Mouse (Mus musculus): ENCODE data around the gene Dnm3.

Gene Dnm3

DNA sequence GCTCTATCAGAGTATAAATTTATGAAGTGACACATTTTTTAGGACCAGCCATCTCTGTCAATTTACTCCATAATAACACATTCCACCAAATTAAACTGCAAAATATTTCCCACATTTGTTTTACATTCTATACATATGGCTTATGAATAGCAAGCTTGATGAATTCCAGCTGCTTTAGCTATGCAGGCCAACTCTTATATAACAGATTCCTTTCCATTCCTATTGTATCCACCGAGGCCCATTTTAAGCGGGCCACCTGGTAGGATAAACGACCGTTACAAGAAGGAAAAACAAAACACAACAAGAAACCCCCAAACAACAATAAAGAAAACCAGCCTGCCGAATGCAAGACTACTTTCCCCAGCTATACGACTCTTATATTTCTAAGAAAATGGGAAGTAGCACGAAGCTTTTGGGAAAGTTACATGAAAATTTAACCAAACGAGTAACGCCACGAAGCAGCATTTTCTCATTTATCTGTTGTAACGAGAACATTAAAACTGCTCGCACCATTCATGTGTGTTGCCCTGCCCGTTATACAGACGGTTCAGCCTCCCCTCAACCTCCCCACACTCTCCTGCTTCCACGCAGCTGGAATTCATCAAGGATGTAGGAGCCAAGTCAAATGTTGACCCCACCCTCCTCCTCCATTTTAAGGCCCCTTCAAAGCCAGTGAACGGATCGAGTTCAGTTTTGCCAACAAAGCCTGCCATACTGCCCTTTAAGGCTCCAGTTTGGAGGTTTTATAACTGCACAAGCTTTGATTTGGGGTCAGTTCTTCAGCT is 403.0 kb downstream of the Dnm3 start:
- DNase-seq (ENCODE audit: low spot score) = no peak

GRCm38 (mm10) chr1:162072917-162073578 is 404.8 kb downstream of the Dnm3 start:
- DNase-seq (ENCODE audit: low spot score) = no peak

GRCm38 (mm10) chr1:162053608-162054007 is 424.2 kb downstream of the Dnm3 start:
- DNase-seq (ENCODE audit: low spot score) = no peak

GRCm38 (mm10) chr1:162053186-162053585 is 424.6 kb downstream of the Dnm3 start:
- no peak for DNase-seq (ENCODE audit: low spot score)

- DNase-seq (ENCODE audit: low spot score) = no peak
These were observed 425.1 kb downstream of the Dnm3 start for GRCm38 (mm10) chr1:162052755-162053154.

DNA sequence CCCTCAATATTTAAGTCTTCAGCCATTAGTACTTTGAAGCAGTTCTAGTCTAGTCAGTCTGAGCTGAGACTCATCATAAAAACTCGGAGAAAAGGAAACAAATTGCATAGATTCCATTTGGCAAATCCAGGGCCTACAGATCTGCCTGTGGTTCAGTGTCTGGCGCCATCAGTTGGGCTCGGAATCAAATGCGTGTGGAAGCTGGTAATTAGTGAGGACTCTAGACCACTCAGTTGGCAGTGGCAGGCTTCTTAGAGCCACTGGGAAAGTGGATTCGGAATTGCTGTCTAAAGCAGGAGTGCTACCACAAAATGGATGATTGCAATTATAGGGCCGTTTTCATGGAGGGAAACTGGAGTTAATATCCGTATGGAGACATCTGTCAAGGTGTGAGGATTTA is 425.7 kb downstream of the Dnm3 start:
- no peak for DNase-seq (ENCODE audit: low spot score)

DNA sequence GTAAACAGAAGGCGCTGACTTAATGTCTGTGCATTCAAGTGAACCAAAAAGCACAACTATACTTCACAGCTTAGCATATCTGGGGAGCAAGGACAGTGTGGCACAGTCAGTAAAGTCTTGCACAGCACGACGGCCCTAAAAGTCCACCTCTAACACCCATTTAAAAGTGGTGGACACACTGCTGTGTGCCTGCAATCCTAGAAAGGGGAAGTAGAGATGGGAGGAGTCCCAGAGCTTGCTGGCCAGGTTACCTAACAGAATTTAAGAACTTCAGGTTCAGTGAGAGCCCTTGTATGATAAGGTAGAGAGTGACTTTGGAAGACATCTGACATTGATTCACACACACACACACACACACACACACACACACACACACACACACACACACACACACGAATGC is 426.1 kb downstream of the Dnm3 start:
- no peak for DNase-seq (ENCODE audit: low spot score)

- DNase-seq (ENCODE audit: low spot score) = no peak
These were observed 430.2 kb downstream of the Dnm3 start for GRCm38 (mm10) chr1:162047673-162048072.

- no peak for DNase-seq (ENCODE audit: low spot score)
These were observed 433.8 kb downstream of the Dnm3 start for GRCm38 (mm10) chr1:162043788-162044717.

- no peak for DNase-seq (ENCODE audit: low spot score)
These were observed 434.6 kb downstream of the Dnm3 start for GRCm38 (mm10) chr1:162043216-162043615.

GRCm38 (mm10) chr1:162042384-162042783 is 435.4 kb downstream of the Dnm3 start:
- no peak for DNase-seq (ENCODE audit: low spot score)

- DNase-seq (ENCODE audit: low spot score) = no peak
These were observed 437.2 kb downstream of the Dnm3 start for GRCm38 (mm10) chr1:162040490-162041274.

DNA sequence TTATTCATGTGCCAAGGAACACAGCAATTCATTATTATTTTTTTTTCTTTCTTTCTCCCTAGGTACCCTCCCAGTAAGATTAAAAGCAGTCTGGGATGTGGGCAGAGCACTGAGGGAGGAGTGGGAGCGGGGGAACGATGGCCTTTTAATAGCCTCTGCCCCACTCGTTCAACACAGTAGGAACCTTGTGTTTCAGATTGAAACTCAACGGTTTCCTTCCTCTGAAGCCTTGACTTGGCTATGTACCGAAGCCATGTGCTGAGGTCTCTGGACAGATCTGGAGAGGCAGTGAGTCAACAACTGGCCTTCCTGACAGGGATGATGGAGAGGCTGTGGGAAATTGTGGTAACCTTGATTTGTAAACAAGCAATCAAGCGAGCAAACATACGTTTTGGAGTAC is 438.0 kb downstream of the Dnm3 start:
- no peak for DNase-seq (ENCODE audit: low spot score)

DNA sequence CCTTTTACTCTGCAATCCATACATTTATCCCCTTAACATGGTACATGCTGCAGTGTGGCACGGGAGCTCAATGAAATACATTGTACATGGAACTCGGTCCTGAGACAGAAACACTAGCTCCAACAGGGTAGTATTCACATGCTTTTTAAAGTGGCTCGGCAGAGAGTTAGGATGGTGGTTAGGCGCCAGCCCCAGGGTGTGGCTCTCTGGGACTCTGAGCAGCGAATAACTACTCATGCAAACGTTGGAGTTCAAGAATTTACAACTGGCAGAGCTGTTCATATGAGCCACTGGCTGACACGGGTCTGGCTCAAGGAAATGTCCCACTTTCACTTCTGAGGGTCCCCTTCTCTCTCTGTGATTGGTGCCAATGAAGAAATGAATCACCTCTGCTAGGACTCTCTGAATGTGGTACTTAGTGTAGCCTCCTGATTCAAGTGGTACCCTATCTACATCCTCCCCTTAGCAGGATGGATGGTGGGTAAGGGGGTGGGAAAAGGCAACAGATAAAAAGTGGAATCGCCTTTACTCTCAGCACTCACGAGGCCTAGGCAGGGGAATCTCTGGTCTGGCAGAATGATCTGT is 438.7 kb downstream of the Dnm3 start:
- no peak for DNase-seq (ENCODE audit: low spot score)

DNA sequence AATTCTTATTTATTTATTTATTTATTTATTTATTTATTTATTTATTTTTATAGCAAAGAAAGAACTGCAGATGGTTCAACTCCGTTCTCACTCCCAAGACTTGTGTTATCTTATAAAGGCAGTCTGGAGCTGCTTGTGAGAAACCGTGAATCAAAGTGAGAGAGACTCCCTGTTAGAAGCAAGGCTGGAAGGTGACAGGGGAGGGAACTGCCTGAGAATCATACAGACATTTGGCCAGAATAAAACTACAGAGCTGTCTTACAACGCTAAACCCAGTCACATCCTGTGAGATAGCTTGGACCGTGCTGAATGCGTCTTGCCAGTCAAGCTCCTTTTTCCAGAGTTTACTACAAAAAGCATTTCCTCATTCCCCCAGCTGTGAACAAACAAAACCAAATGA is 439.4 kb downstream of the Dnm3 start:
- DNase-seq (ENCODE audit: low spot score) = no peak

DNA sequence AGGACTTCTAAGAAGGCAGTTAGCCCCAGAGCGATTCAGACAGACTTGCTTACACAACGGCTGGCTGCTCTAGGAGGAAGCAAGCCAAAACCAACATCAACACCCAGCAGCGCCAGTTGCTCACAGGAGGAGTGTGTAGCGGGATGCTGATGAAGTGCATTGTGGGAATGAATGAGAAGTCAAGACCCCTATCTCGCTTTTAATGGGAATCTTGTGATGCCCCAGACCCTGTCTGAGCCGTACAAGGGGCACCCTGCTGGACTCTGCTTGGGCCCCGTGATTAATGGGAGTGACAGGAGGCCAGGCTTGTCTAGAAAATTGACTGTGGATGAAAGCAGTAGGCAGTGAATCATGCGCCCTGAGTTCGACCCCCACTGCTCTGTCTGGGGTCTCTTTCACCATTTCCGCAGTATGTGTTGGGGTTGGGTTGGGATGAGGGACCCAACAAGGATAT is 439.8 kb downstream of the Dnm3 start:
- DNase-seq (ENCODE audit: low spot score) = peak; percentile 47

GRCm38 (mm10) chr1:162037185-162037765 is 440.6 kb downstream of the Dnm3 start:
- no peak for DNase-seq (ENCODE audit: low spot score)

- DNase-seq (ENCODE audit: low spot score) = no peak
These were observed 441.4 kb downstream of the Dnm3 start for GRCm38 (mm10) chr1:162036461-162036835.

DNA sequence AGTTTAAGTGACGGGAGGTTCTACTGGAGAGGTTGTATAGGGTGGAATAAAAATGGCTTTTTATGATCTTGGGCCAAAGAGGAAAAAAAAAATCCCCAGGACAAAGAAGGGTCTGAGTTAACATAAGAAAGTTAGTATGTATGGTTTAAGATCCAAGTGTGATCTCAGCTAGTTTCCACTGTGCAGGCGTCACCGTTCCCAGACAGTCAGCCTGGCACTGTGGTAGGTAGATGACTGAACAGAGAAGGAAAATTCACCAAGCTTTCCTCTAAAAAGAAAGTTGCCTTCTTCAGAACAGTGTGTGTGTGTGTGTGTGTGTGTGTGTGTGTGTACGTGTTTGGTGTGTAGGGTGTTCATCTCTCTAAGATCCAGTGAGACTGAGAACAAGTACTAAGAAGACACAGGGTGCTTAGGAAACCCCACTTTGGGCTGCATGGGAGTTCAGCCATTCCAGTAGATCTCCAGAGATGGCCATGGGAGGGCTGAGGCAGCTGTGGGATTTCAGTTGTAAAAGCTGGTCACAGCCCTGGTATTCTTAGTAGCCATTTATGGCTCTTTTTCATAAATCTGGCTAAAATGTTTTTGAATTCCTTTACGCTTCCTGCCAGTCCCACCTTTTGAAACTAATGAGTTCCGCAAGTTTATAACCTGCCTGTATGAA is 441.9 kb downstream of the Dnm3 start:
- no peak for DNase-seq (ENCODE audit: low spot score)

DNA sequence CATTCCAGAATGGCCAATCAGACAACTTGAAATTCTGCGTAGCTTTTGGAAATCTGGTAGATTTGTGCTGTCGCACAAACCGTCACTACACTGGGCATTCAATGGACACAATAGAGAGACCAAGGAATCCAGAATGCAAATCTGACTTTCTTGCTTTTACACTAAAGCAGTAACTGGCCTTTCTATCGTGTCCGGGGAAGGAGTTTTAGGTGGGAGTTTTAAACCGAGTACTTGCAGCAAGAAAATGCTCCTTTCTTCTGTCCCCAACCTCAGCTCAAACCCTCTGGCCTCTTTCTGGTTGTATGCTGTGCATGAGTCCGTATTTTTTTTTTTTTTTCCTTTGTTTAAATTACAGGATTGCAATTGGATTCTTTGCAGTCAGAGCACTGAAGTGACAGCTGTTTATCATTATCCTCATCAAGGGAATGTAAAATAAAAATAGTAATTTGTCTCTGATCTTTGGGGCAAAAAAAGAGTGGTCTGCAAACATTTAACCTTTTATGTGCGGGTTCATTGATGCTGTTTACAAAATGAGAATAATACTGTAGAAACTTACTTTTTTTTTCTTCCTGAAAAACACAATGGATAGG is 454.1 kb downstream of the Dnm3 start:
- DNase-seq (ENCODE audit: low spot score) = no peak

All from layer of hippocampus, adult 9-10 months (tissue).